Mouse (Mus musculus): ENCODE results near the gene Nt5c.

- no peak for TF ChIP-seq CTCF (IDR thresholded peaks at IDR 0.05; ENCODE audit: borderline replicate concordance, control insufficient read depth, extremely low read depth, insufficient read depth, low read length, poor library complexity)
- TF ChIP-seq POLR2A (IDR thresholded peaks at IDR 0.05; ENCODE audit: control insufficient read depth, extremely low read depth, insufficient read depth, low read length, poor library complexity) = no peak
These were observed 46.4 kb upstream of the Nt5c start for GRCm38 (mm10) chr11:115538045-115538444.
